Mouse (Mus musculus): ENCODE measurements around the gene Cd9. TPM values are rescaled to one million over a fixed set of nuclear protein-coding genes. Genes with fewer than 3 reads are reported as not detected.

Cd9 gene
- polyA plus RNA-seq, 1 experiment = not detected

GRCm38 (mm10) chr6:125436753-125437152 is 57.8 kb downstream of the Cd9 start:
- no peak overlapping the region for H3K27ac ChIP-seq (ENCODE audit: insufficient read depth, low read depth, low read length)
- WGBS = 95% methylated on average over 3 of the region's 3 CpGs
- H3K4me1 ChIP-seq (ENCODE audit: control insufficient read depth, insufficient read depth, low read length) = peaks cover 2% of the 10 kb centered on the region; the same call in 1 of the 2 replicates
- TF ChIP-seq CTCF (IDR thresholded peaks at IDR 0.05; ENCODE audit: insufficient read depth, low read depth, low read length) = no peak
- no peak for TF ChIP-seq POLR2A (IDR thresholded peaks at IDR 0.05; ENCODE audit: insufficient read depth, low read depth, low read length)
- no peak overlapping the region for H3K4me3 ChIP-seq (ENCODE audit: insufficient read depth, low read depth, low read length)

GRCm38 (mm10) chr6:125434735-125435518 is 59.7 kb downstream of the Cd9 start:
- 66% methylated on average over 5 of the region's 5 CpGs for WGBS

GRCm38 (mm10) chr6:125433704-125434447 is 60.7 kb downstream of the Cd9 start:
- 82% methylated on average over 6 of the region's 6 CpGs for WGBS

More at GRCm38 (mm10) chr6:125434735-125435518, 59.7 kb downstream of the Cd9 start:
- TF ChIP-seq POLR2A (IDR thresholded peaks at IDR 0.05; ENCODE audit: insufficient read depth, low read depth, low read length) = no peak
- TF ChIP-seq CTCF (IDR thresholded peaks at IDR 0.05; ENCODE audit: insufficient read depth, low read depth, low read length) = no peak
- Histone ChIP-seq H3K27ac (ENCODE audit: insufficient read depth, low read depth, low read length) (no peak overlapping the region), H3K4me3 (ENCODE audit: insufficient read depth, low read depth, low read length) (no peak overlapping the region), H3K4me1 (ENCODE audit: control insufficient read depth, insufficient read depth, low read length) (peaks cover 8% of the 10 kb centered on the region)

GRCm38 (mm10) chr6:125433257-125433656 is 61.3 kb downstream of the Cd9 start:
- TF ChIP-seq CTCF (IDR thresholded peaks at IDR 0.05; ENCODE audit: insufficient read depth, low read depth, low read length) (no peak), POLR2A (IDR thresholded peaks at IDR 0.05; ENCODE audit: insufficient read depth, low read depth, low read length) (no peak)
- WGBS = 57% methylated on average over 3 of the region's 3 CpGs
- Histone ChIP-seq H3K4me3 (ENCODE audit: insufficient read depth, low read depth, low read length) (no peak overlapping the region), H3K27ac (ENCODE audit: insufficient read depth, low read depth, low read length) (no peak overlapping the region), H3K4me1 (ENCODE audit: control insufficient read depth, insufficient read depth, low read length) (peaks cover 8% of the 10 kb centered on the region)

More at GRCm38 (mm10) chr6:125433704-125434447, 60.7 kb downstream of the Cd9 start:
- Histone ChIP-seq H3K4me1 (ENCODE audit: control insufficient read depth, insufficient read depth, low read length) (peaks cover 8% of the 10 kb centered on the region), H3K27ac (ENCODE audit: insufficient read depth, low read depth, low read length) (no peak overlapping the region), H3K4me3 (ENCODE audit: insufficient read depth, low read depth, low read length) (no peak overlapping the region)
- no peak for TF ChIP-seq CTCF (IDR thresholded peaks at IDR 0.05; ENCODE audit: insufficient read depth, low read depth, low read length)
- TF ChIP-seq POLR2A (IDR thresholded peaks at IDR 0.05; ENCODE audit: insufficient read depth, low read depth, low read length) = no peak

GRCm38 (mm10) chr6:125432522-125432921 is 62.1 kb downstream of the Cd9 start:
- 85% methylated on average over 7 of the region's 7 CpGs for WGBS
- H3K4me3 ChIP-seq (ENCODE audit: insufficient read depth, low read depth, low read length) = no peak overlapping the region
- no peak overlapping the region for H3K27ac ChIP-seq (ENCODE audit: insufficient read depth, low read depth, low read length)
- TF ChIP-seq POLR2A (IDR thresholded peaks at IDR 0.05; ENCODE audit: insufficient read depth, low read depth, low read length) (no peak), CTCF (IDR thresholded peaks at IDR 0.05; ENCODE audit: insufficient read depth, low read depth, low read length) (no peak)
- H3K4me1 ChIP-seq (ENCODE audit: control insufficient read depth, insufficient read depth, low read length) = peaks cover 8% of the 10 kb centered on the region

- 82% methylated on average over 3 of the region's 3 CpGs for WGBS
- no peak for TF ChIP-seq POLR2A (IDR thresholded peaks at IDR 0.05; ENCODE audit: insufficient read depth, low read depth, low read length)
- no peak for TF ChIP-seq CTCF (IDR thresholded peaks at IDR 0.05; ENCODE audit: insufficient read depth, low read depth, low read length)
- Histone ChIP-seq H3K4me3 (ENCODE audit: insufficient read depth, low read depth, low read length) (no peak overlapping the region), H3K4me1 (ENCODE audit: control insufficient read depth, insufficient read depth, low read length) (peaks cover 12% of the 10 kb centered on the region), H3K27ac (ENCODE audit: insufficient read depth, low read depth, low read length) (no peak overlapping the region)
These were observed 63.6 kb downstream of the Cd9 start for GRCm38 (mm10) chr6:125430982-125431381.

GRCm38 (mm10) chr6:125430358-125430958 is 64.1 kb downstream of the Cd9 start:
- no peak overlapping the region for H3K27ac ChIP-seq (ENCODE audit: insufficient read depth, low read depth, low read length)
- H3K4me1 ChIP-seq (ENCODE audit: control insufficient read depth, insufficient read depth, low read length) = peaks cover 12% of the 10 kb centered on the region
- H3K4me3 ChIP-seq (ENCODE audit: insufficient read depth, low read depth, low read length) = no peak overlapping the region
- no peak for TF ChIP-seq CTCF (IDR thresholded peaks at IDR 0.05; ENCODE audit: insufficient read depth, low read depth, low read length)
- TF ChIP-seq POLR2A (IDR thresholded peaks at IDR 0.05; ENCODE audit: insufficient read depth, low read depth, low read length) = no peak
- 27% methylated on average over 14 of the region's 14 CpGs for WGBS

GRCm38 (mm10) chr6:125429741-125430140 is 64.8 kb downstream of the Cd9 start:
- Histone ChIP-seq H3K4me1 (ENCODE audit: control insufficient read depth, insufficient read depth, low read length) (peaks cover 12% of the 10 kb centered on the region), H3K27ac (ENCODE audit: insufficient read depth, low read depth, low read length) (no peak overlapping the region), H3K4me3 (ENCODE audit: insufficient read depth, low read depth, low read length) (no peak overlapping the region)
- WGBS = 82% methylated on average over 6 of the region's 6 CpGs
- TF ChIP-seq CTCF (IDR thresholded peaks at IDR 0.05; ENCODE audit: insufficient read depth, low read depth, low read length) (no peak), POLR2A (IDR thresholded peaks at IDR 0.05; ENCODE audit: insufficient read depth, low read depth, low read length) (no peak)

Data from olfactory bulb, adult 2 months (tissue).